Mouse (Mus musculus): ENCODE measurements around the gene Itprip.

GRCm38 (mm10) chr19:47909387-47910116 is 9.5 kb downstream of the Itprip start:
- TF ChIP-seq MYOD1 (IDR thresholded peaks at IDR 0.05; ENCODE audit: control insufficient read depth in 1 of 3, insufficient read length in 2 of 3, low read depth in 2 of 3), result no peak
- no peak for TF ChIP-seq POLR2A (IDR thresholded peaks at IDR 0.05; ENCODE audit: insufficient read length, low read depth)
